10 mouse cellular contexts compared by ENCODE assay signal in the genomic region with DNA sequence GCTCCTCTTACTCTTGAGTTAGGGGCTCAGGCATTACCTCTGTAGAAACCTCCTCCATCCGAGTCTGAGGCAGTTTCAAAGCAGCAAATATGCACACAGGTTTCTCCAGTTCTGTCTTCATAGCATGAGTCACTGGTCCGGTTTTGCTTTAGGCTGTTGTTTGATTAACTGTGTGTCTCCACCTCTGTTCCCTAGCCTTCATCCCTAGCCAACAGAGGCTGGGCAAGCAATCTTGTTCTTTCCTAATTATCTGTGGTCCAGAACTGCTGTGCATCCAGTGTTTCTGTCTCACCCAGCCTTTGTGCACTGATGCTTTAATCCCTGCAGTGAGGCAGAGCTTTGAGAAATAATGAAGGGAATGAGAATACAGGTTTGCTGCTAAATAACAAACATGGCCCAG.
DNase-seq lines count a peak whose midpoint lies in the region; ATAC-seq lines count a peak whose summit lies in the region.
"Had no signal": no experiment of that assay in that cellular context is flagged by ENCODE, and none has a peak within 500 bp of the region (broad histone marks: within the 10 kb centered on the region; RNA-seq: fewer than 3 reads in every experiment).

No protein-coding gene starts in this region.

- H3K4me3 ChIP-seq in midbrain, embryonic 11.5 days (ENCODE audit: low read depth, low read length), result no peak overlapping the region
- no peak overlapping the region for H3K4me3 ChIP-seq in midbrain, embryonic 10.5 days
- H3K4me3 ChIP-seq in stomach, embryonic 14.5 days (ENCODE audit: low read depth, low read length), result no peak overlapping the region

- H3K4me1 ChIP-seq in midbrain, embryonic 11.5 days (ENCODE audit: control insufficient read depth, insufficient read depth, low read length), result no peaks in the 10 kb centered on the region
- H3K4me1 ChIP-seq in midbrain, embryonic 10.5 days, result peaks cover 12% of the 10 kb centered on the region
- H3K4me1 ChIP-seq in stomach, embryonic 14.5 days (ENCODE audit: control insufficient read depth, insufficient read depth, low read length), result no peaks in the 10 kb centered on the region

- WGBS in midbrain, embryonic 11.5 days, result 53% methylated on average over 2 of the region's 2 CpGs
- WGBS in midbrain, embryonic 10.5 days, result 52% methylated on average over 2 of the region's 2 CpGs
- 48% methylated on average over 2 of the region's 2 CpGs for WGBS in stomach, embryonic 14.5 days

- H3K9ac ChIP-seq in midbrain, embryonic 11.5 days (ENCODE audit: low read length), result no peak overlapping the region
- no peak overlapping the region for H3K9ac ChIP-seq in stomach, embryonic 14.5 days (replicated peaks; ENCODE audit: low read depth, low read length)

- no peaks in the 10 kb centered on the region for H3K27me3 ChIP-seq in midbrain, embryonic 11.5 days (ENCODE audit: control insufficient read depth, insufficient read depth, low read length)
- H3K27me3 ChIP-seq in midbrain, embryonic 10.5 days (ENCODE audit: low read depth, poor library complexity, severe bottlenecking), result no peaks in the 10 kb centered on the region
- no peaks in the 10 kb centered on the region for H3K27me3 ChIP-seq in stomach, embryonic 14.5 days (ENCODE audit: control insufficient read depth, insufficient read depth, low read length)

- H3K27ac ChIP-seq in midbrain, embryonic 11.5 days (ENCODE audit: low read depth, low read length), result no peak overlapping the region
- no peak overlapping the region for H3K27ac ChIP-seq in midbrain, embryonic 10.5 days (replicated peaks)
- H3K27ac ChIP-seq in stomach, embryonic 14.5 days (ENCODE audit: low read length), result peak overlapping the region; percentile 40

- no peaks in the 10 kb centered on the region for H3K36me3 ChIP-seq in midbrain, embryonic 11.5 days (ENCODE audit: control insufficient read depth, insufficient read depth, low read length)
- H3K36me3 ChIP-seq in midbrain, embryonic 10.5 days, result no peaks in the 10 kb centered on the region
- H3K36me3 ChIP-seq in stomach, embryonic 14.5 days (ENCODE audit: control insufficient read depth, insufficient read depth, low read length), result no peaks in the 10 kb centered on the region

- ATAC-seq in midbrain, embryonic 11.5 days (ENCODE audit: low FRiP score), result no peak
- ATAC-seq in stomach, embryonic 14.5 days (ENCODE audit: insufficient number of reproducible peaks, insufficient read depth, low FRiP score, low read depth), result peak; percentile 39

- peak; percentile 67 for DNase-seq in heart, adult 11 months
- no peak for DNase-seq in heart, postnatal 25 days (ENCODE audit: low spot score)
- peak; percentile 47 for DNase-seq in midbrain, embryonic 11.5 days (ENCODE audit: low spot score, missing footprints)
- no peak for DNase-seq in midbrain, embryonic 10.5 days (ENCODE audit: low spot score)
- DNase-seq in gonadal fat pad, adult 2 months (ENCODE audit: low read depth), result peak; percentile 50
- no peak for DNase-seq in layer of hippocampus, adult 18-20 months (ENCODE audit: low spot score in 2 of 2)
- DNase-seq in cerebellum, postnatal 4 days (ENCODE audit: low spot score in 2 of 2), result no peak
- DNase-seq: kidney, postnatal 4 days; lung, adult 18-20 months had no signal

- no peaks in the 10 kb centered on the region for H3K9me3 ChIP-seq in midbrain, embryonic 11.5 days (ENCODE audit: control insufficient read depth, low read length)
- no peaks in the 10 kb centered on the region for H3K9me3 ChIP-seq in midbrain, embryonic 10.5 days (replicated peaks)
- no peaks in the 10 kb centered on the region for H3K9me3 ChIP-seq in stomach, embryonic 14.5 days (ENCODE audit: control insufficient read depth, low read depth, low read length)

- no peak overlapping the region for H3K4me2 ChIP-seq in midbrain, embryonic 11.5 days
- H3K4me2 ChIP-seq in stomach, embryonic 14.5 days (replicated peaks; ENCODE audit: low read depth, low read length), result no peak overlapping the region

- intact Hi-C loops in heart, postnatal 25 days (cut with DNase I), result no loop called here

Comparison
In these comparisons a context has a peak if more than half of its experiments do, and no peak if none do; other contexts are left out.
1. DNase-seq: peak in heart, adult 11 months (single experiment), midbrain, embryonic 11.5 days (single experiment) and gonadal fat pad, adult 2 months (single experiment); none in heart, postnatal 25 days (single experiment), midbrain, embryonic 10.5 days (single experiment), layer of hippocampus, adult 18-20 months (0 of 2) and cerebellum, postnatal 4 days (0 of 2).